Mouse (Mus musculus) skeletal muscle tissue, adult 2 months (tissue): ENCODE data around the gene Abca3.
A peak's percentile ranks its signal among the peaks of the same experiment; 100 is the strongest.
"Not testable (repeated sequence)": the region's sequence is repeated elsewhere in the genome, so short reads cannot be mapped to it uniquely, and the experiment has no call there.

Experiments used
- DNase-seq: peaks from one replicate; pipeline ENCODE4 v3.0.0-alpha.2; 2012; ENCODE audit warnings: low read depth, low spot score

The Abca3 gene

DNA sequence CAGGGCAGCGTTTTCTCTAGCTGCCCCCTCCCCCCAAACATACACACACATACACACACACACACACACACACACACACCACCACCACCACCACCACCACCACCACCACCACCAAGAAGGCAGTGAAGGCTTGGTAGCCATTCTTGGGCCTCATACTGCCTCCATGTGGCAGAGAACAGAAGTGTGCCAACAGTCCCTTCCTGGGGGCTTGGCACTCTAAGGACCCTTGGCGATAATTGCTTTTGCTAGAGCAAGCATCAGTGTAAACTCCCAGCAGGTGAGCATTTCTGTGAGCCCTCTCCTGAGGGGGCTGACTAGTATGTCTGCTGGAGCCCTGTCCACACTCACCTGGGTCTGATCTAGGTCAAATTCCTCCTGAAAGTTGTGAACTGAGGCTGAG, 89.4 kb downstream of the Abca3 start:
- DNase-seq: no peak

GRCm38 (mm10) chr17:24442107-24442506, 90.4 kb downstream of the Abca3 start:
- no peak for DNase-seq

DNA sequence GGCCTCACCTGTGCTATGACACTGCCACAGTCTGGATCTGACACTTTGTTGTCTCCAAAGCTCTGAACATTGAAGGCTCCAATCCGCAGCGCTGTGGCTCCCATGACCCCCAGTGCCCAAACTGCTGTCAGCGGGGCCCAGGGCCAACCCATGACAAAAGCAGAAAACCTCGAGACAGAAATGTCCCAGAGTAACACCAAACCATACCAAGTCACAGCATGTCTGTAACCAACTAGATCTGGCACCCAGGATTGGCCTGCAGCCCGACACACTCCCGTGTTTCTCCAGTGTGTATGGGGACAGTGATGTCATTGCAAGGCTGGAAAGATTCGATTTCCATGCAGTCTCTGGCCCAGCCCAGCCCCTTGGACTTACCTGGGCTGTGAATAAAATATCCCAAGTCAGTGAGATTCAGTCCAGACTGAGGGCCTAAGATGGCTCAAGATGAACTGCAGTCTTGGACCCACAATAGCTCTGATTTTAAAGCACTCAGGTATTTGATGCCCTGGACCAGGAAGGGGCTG, 90.9 kb downstream of the Abca3 start, which contains the start of gene Dnase1l2:
Dnase1l2 (minus strand) TSS at position 474 of the 524 bp plus-strand sequence.
- DNase-seq: no peak

DNA sequence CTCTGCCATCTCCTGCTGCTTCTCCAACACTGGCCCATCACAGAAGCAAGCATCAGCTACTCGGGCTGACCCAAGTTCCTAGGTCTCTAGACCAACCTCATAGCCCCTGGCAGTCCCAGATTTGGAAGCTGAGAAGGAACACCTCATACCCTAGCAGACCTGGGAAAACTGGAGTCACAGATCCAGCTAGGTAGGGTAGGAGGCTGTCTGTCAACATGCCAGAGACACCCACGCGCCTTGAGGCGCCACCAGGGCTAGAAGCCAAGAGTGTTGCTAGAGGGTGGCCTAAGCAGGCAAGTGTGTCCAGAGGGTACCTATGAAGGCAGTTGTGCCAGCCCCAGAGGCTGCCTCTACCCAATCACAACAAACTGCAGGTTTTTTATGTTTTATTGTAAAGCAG, 91.7 kb downstream of the Abca3 start:
- DNase-seq: no peak

GRCm38 (mm10) chr17:24446590-24446989, 94.8 kb downstream of the Abca3 start:
- DNase-seq: no peak

GRCm38 (mm10) chr17:24449507-24449906, 97.8 kb downstream of the Abca3 start:
- no peak for DNase-seq

DNA sequence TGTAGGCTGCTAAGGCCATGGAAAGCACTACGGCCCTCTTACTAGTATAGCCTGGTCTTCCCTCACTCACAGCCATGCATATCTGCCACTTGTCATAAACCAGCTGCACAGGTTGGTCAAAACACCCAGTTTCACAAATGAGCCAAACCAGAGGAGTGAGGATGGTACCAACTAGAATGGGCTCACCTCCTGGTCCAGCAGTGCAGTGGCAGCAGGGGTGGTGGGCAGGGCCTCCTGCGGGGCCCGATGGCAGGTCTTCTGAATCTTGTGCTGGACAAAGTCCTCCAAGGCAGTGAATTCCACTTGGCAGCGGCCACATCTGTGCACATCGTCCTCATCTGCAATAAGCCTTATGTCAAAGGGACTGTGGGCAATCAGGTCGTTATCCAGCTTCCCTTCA, 99.5 kb downstream of the Abca3 start:
- no peak for DNase-seq

DNA sequence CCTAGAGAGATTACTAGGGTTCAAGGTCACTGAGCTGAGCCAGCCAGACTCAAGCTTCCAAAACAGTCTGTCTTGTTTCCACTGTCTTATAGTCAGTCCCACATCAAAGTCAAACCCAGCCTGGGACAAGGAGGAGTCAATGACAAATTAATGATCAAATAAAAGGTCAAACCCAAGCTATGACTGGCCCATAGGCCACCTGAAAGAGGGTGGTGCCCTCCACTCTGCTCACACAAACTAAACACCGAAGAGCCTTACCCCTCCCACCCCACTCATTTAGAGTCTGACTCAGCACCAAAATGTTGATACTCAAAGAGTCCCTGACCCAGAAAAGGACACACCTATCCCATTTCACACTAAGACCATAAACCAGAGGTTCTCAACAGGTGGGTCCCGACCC, 101.6 kb downstream of the Abca3 start:
- DNase-seq: no peak

- DNase-seq: no peak
Measured at GRCm38 (mm10) chr17:24454218-24454755, 102.5 kb downstream of the Abca3 start.

GRCm38 (mm10) chr17:24454756-24455522, 103.2 kb downstream of the Abca3 start:
- DNase-seq: peak; percentile 99

GRCm38 (mm10) chr17:24455523-24456206, 103.9 kb downstream of the Abca3 start:
- not testable (repeated sequence) for DNase-seq
